Mouse (Mus musculus) right cerebral cortex, postnatal 10 days (tissue): ENCODE measurements around the gene Osgep.
"Not testable (repeated sequence)": the region's sequence is repeated elsewhere in the genome, so short reads cannot be mapped to it uniquely, and the experiment has no call there.

Source experiments
- DNase-seq, 2 experiments: peaks; one replicate each; pipeline ENCODE4 v3.0.0; 2021; ENCODE audit warnings: low spot score in 2 of 2

The Osgep gene

DNA sequence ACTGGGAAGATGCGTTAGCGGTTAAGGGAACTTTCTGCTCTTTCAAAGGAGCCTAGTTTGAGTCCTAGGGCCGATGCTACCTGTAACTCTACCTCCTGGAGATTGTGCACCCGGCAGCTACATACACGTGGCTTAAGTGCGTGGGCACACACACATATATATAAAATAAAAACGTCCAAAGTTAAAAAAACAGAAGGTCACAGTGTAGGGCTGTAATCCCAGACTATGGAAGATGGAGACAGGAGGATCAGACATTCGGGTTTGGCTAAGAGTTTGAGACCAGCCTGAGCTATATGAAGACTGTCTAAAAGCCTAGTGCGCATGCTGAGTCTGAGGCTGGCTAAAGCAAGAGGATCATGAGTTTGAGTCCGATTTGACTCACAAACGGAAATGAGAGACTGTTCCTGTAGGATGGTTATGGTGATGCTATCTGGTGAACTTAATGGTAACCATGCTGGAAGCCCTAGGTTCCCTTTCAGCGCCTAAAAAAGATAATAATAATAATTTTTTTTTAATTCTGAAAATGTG is 6.9 kb upstream of the Osgep start:
- DNase-seq, result no peak

GRCm38 (mm10) chr14:50930754-50931492 is 6.2 kb upstream of the Osgep start, which contains the start of the genes Pip4p1 and Pnp:
Pip4p1 (minus strand) TSS chr14:50930856.
Pnp (plus strand) TSS chr14:50931082.
- DNase-seq, result peak; percentile 99 to 100

DNA sequence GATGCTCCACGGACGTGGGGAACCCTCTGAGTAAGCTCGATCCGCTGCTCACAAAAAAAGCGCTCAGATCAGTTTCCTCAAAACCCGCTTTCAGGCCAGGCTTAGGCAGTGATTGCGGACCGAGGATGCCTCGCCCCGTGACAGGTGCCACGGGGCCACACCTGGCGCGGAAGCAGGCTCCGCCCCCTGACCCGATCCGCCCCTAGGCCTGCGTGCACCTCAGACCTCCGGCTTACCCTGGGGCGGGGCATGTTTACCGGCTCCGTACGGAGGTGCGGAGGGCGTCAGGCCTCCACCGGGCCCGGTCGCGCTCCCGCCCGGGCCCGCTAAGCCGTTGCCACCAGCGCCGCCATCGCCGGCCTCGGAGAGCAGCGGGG is 5.7 kb upstream of the Osgep start:
- DNase-seq, result peak; percentile 56 to 68

- DNase-seq, result peak in 1 of 2 experiments; percentile 48
These were observed 5.3 kb upstream of the Osgep start for GRCm38 (mm10) chr14:50929951-50930350.

DNA sequence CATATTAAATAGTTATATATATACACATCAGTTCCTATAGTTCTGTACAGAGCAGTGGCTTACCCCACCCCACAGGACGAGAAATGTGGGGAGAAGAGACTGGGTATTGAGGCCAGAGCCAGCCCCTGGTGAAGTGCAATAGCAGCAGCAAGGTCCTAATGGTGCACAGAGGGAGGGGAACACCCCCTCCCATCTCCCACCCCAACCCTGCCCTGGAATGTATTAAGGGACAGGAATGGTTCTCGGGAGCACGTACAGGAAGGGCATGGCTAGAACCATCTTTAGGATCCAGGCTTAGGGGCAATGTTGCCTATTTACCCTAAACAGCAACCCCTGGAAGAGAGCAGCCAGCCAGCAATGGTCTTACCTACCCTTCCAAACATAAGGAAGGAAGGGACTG is 2.7 kb upstream of the Osgep start:
- no peak for DNase-seq

- peak in 1 of 2 experiments; percentile 38 for DNase-seq
These were observed 623 bp upstream of the Osgep start for GRCm38 (mm10) chr14:50925111-50925920.

- not testable (repeated sequence) for DNase-seq
These were observed 1.3 kb downstream of the Osgep start for GRCm38 (mm10) chr14:50923437-50923836.

DNA sequence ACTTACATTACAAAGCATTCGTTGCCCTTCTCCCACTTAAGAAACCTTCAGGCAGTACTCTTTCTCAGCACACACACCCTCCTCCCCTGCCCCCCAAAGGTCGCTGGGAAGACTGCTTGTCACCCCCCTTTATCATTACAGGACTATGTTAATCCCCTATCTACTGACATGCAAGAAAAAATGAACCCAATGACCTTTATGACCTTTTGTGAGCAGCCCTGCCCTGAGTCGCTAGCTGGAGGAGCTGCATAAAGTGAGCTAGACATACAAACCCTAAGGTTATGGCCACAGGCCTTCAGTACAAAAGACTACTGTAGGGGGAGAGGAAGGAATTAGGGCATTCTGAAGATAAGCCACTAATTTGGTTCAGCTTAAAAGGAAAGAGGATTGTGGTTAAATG is 13.3 kb downstream of the Osgep start:
- DNase-seq, result no peak

DNA sequence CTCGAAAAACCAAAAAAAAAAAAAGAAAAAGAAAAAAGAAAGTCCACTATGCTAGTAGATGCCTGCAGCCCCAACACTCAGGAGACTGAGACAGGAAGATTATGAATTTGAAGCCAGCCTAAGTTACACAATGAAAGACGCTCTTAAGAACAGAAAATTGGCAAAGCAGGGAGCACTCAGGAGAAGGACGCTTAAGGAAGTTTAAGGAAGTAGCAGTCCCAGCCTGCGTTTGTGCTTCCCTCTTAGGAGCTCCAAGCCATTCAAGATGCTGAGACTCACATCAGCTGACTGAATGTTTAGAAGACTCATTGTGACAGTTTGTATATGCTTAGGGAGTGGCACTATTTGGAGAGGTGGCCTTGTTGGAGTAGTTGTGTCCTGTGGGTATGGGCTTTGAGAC is 16.6 kb downstream of the Osgep start:
- DNase-seq, result no peak

DNA sequence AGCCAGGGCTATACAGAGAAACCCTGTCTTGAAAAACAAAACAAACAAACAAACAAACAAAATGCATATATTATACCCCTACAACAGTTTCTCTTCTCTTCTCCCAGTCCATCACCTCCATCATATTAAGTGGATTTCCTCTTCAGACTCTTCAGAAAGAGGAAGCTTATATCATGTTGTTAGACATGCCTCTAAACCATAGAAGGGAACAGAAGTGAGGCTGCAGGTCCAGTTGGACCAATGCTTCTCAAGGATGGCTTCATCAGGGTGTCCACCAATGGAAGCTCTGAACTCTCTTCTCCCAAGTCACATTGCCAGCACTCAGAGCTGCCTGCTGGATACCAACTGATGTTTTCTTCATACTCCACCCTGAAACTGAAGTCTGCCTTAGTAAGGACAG is 19.4 kb downstream of the Osgep start:
- DNase-seq, result not testable (repeated sequence)

DNA sequence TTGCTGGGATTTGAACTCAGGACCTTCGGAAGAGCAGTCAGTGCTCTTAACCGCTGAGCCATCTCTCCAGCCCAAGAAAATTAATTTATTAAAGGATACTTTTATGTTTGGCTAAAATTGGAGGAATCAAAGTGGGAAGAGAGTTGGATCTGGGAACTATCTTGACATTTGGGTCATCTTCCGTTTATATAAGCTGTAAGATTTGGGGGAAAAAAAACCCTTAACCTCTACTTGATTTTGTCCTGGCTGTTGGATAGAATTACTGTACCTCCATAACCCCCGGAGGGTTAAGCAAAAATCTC is 19.9 kb downstream of the Osgep start:
- DNase-seq, result no peak

DNA sequence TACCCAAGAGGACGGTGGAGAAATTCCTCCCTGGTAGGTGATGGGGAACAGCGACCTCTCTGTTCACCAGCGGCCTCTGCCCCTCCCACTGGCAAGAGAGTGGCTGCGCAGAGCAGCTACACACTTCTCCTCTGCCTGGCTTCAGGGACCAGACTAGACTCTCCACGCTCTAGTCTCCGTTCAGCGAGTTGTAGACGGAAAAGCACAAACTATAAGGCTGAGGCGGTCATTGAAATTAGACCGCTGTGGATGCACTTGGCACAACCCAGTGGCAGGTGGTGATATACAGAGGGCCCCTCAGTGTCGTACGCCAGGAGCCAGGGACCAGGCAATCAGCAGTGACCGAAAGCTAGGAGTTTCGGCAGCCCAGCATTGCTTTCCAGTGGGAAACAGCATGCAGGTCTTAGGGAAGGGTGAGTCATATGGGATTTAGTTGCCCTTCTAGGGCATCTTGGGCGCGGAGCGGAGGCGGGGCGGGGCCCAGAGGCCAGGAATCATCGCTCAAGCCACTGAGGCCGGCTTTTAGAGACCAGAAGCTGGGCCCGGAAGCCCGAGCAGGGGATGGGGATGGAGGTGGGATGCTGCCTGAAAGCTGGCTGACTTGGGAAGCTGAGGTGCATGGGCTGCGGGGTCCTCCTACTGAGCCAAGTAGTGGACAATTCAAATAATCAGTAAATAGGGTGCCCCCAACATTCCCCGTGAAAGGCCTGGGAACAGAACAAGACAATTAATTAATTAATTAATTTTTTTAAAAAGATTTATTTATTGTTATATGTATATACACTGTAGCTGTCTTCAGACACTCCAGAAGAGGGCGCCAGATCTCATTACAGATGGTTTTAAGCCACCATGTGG is 20.5 kb downstream of the Osgep start:
- DNase-seq, result peak in 1 of 2 experiments; percentile 56

DNA sequence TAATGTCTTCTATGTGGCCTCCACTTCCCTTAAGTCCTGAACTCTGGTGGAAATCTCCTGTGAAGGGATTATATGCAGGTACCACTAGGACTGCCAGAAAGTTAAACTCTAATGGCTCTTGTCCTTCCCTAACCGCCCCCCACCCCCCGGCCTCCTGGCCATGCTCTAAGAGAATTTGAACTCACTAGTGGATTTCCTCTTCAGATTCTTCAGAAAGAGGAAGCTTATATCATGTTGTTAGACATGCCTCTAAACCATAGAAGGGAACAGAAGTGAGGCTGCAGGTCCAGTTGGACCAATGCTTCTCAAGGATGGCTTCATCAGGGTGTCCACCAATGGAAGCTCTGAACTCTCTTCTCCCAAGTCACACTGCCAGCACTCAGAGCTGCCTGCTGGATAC is 26.7 kb downstream of the Osgep start:
- DNase-seq, result not testable (repeated sequence)

DNA sequence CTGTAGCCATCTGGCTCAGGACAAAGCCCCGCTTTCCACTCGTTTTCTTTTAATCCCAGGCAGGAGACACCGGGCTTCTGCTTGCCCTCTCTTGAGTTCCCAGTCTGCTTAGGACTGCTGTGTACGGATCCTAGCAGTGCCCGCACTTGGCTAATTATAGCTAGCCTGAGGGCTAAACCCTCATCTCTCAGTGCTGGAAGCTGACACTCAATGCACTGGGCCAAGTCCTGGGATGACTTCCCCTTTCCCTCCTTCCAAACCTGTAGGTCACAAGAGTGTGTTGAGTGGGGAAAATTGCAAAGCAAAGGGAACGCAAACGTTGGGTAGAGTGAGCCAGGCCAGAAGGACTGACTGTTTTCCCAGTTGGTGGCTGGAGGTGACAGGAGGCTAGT is 27.3 kb downstream of the Osgep start, which contains the start of gene Klhl33:
Gene Klhl33, minus strand, starts transcription at position 134 of the 392 bp plus-strand sequence.
- no peak for DNase-seq

DNA sequence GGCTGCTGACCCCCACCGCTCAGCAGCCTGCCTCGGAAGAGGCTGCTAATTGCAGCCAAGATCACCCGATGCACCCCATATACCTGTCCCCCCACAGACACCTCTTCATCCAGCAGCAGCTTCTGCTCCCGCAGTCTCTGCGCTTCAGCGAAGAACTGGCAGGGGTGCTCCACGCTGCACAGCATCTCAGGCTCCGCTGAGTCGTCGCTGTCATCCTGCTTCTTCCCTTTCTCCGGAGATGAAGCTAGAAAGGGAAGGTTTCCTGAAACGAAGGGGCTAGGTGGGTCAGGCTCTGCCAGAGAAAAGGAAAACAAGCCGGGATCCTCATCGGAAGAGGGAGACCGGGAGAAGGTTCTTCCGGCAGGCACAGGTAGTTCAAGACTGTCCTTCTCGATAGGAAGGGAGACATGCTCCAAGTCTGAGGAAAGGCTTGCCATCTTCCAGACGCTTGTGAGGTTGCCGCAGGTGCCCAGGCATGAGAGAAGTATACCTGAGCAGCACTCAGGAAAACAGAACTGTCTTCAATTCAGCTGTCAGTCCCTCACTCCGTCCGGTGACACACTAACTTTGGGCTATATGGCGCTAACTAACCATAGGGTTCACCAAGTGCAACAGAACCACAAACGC is 27.8 kb downstream of the Osgep start:
- peak in 1 of 2 experiments; percentile 60 for DNase-seq

DNA sequence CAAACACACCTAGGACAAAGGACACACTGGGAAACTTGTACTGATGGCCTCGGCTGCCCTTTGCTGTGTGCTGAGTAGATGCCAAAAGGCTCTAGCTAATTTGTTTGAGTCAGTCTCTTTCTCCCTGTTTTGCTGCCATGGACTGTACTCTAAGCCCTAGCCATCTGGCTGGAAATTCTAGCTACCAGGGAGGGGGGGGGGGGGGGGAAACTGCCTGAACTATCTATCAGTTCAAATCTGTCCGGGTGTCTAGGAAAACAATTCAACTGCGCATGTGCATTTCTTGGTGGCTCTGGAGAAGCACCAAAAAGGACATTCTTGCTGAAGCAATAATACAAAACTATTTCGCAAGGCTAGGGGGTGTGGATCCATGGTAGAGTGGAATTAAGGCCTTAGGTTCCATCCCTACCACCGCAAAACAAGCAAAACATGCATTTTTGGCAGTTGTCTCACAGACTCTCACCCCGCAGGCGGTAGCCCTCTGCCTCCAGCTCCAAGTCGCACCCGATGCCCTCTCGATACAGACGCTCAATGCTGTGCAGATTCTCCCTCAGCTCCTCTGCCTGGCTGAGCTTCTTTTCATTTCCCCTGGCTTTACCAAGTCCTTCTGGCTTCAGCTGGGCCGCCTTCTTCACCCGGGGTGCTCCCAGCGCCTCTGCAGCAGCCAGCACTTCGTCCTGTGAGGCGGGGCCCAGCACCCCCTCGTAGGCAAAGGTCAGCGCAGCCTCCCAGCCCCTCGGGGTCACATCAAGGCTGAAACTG is 28.5 kb downstream of the Osgep start:
- DNase-seq, result peak in 1 of 2 experiments; percentile 23

DNA sequence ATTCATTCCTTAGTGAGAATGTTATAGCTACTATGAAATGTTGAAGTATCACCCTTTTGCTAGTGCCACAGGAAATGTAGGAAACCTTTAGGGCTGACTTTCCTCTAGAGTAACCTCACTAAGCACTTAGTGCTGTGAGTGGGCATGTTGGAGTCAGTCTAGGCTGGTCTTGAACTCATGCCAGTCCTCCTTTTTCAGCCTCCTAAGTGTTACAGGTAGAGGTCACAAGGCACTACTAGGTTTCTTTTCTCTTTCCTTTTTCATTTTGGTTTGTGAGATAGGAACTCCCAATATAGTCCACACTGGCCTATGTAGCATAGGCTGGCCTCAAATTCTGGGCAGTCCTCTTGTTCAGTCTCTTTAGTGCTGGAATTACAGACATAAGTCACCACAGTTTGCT is 29.3 kb downstream of the Osgep start:
- DNase-seq, result no peak

DNA sequence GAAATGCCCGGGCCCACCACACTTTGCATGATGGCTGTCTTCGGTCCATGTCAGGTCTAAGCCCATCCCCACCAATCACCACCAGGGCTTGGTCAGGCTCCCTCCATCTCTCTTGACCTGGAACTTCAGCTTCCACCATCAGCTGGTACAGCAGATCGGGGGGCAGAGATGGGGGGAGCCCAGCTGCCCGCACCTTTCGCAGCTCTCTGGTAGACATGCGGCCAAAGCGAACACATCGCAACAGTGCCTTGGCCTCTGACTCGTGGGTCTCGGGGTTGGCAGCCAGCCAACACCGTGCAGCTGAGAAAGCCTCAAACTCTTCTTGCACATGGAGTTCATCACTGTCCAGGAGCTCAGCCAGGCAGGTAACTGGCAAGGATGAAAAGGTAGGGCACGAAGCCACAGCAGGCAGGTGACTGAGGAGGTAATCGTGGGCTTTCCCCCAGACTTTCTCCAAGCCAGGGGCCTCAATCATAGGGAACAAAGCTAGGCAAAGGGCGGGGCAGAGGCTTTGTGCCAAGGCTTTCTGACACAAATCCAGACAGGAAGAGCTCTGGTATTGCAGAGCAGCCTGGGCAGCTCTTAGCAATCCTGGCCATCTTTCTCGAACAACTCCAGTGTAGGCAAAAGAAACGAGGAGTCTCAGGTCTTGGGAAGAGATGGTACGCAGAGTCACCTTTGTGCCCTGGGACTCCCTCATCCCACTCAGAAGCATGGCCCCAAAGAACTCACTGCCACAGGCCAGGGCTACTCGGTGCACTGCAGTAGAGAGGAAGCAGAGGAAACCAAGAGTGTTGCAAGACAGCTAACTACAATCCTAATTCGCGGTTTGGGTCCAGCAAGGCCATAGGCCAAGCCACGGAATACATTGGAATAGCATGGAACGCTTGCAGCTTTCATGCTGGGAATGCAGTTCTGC is 31.9 kb downstream of the Osgep start:
- DNase-seq, result no peak

GRCm38 (mm10) chr14:50892091-50892490 is 32.6 kb downstream of the Osgep start:
- no peak for DNase-seq

- DNase-seq, result no peak
These were observed 33.1 kb downstream of the Osgep start for GRCm38 (mm10) chr14:50891621-50892020.
